Mouse (Mus musculus) small intestine, adult 2 months (tissue): Measurements from ENCODE around the gene Gm20521.

ENCODE experiments used
- CTCF ChIP-seq: fragments of 200-500 bp; IDR thresholded peaks from 2 replicates; pipeline ENCODE4 v1.5.1; 2012; ENCODE audit warnings: low read depth, mild to moderate bottlenecking, control low read depth, inconsistent platforms, low read length, moderate library complexity, mixed read lengths; ENCODE audit not compliant: insufficient replicate concordance, insufficient read length; ENCODE audit errors: extremely low read depth
- POLR2A ChIP-seq: fragments of 200-500 bp; IDR thresholded peaks from 2 replicates; pipeline ENCODE4 v1.6.1; 2012; ENCODE audit warnings: low read depth, mild to moderate bottlenecking, control low read depth, inconsistent platforms, low read length, moderate library complexity

DNA sequence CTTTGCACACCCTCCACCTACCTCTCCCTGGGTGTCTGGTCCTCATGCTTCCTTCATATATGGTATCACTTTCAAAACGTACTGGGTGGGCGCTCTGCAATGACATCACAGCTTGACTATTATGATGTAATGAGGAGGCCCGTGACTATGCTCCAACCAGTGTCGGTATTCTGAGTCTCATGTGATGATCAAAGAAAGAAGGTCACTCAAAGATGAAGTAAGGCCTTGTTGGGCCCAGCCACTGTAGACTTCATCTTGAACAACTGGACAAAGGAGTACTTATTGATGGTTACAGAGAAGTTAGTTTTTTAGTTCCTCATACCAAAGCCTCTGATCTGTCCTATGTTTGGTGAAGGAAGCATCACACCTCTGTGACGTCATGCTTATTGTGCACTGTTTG is 12.4 kb upstream of the Gm20521 start, which contains the start of gene Homez:
- TF ChIP-seq CTCF, result no peak
- TF ChIP-seq POLR2A, result no peak
